Mouse (Mus musculus) brown adipose tissue, adult 24 weeks (tissue): ENCODE results near the gene Cep131. TPM values are rescaled to one million over a fixed set of nuclear protein-coding genes. Genes with fewer than 3 reads are reported as not detected.

Source experiments
- H3K27ac ChIP-seq: fragments of 200-500 bp; replicated peaks from 2 replicates; pipeline ENCODE4 v1.5.1; 2012; ENCODE audit warnings: low read depth, mild to moderate bottlenecking, low read length
- H3K4me1 ChIP-seq: fragments of 200-500 bp; 2 replicates; pipeline ENCODE4 v1.6.1; 2012; ENCODE audit warnings: low read length, mixed read lengths; ENCODE audit not compliant: control insufficient read depth, insufficient read depth, insufficient read length
- H3K4me3 ChIP-seq: fragments of 200-500 bp; 2 replicates; pipeline ENCODE4 v1.5.1; 2012; ENCODE audit warnings: low read depth, mild to moderate bottlenecking, low read length, moderate library complexity; ENCODE audit not compliant: insufficient read depth
- polyA plus RNA-seq: library from polyadenylated mRNA; stranded (reverse); fragments of >200 nt; gene quantifications from 2 replicates; pipeline ENCODE4 v1.2.4, GENCODE M21; 2012; ENCODE audit not compliant: missing spikeins, insufficient read depth, insufficient read length

The Cep131 gene
- polyA plus RNA-seq, 1 experiment = 3.0 TPM

GRCm38 (mm10) chr11:120047531-120048251 is 38.9 kb downstream of the Cep131 start:
- Histone ChIP-seq H3K4me3 (no peak overlapping the region), H3K4me1 (peaks cover 4% of the 10 kb centered on the region), H3K27ac (no peak overlapping the region)

DNA sequence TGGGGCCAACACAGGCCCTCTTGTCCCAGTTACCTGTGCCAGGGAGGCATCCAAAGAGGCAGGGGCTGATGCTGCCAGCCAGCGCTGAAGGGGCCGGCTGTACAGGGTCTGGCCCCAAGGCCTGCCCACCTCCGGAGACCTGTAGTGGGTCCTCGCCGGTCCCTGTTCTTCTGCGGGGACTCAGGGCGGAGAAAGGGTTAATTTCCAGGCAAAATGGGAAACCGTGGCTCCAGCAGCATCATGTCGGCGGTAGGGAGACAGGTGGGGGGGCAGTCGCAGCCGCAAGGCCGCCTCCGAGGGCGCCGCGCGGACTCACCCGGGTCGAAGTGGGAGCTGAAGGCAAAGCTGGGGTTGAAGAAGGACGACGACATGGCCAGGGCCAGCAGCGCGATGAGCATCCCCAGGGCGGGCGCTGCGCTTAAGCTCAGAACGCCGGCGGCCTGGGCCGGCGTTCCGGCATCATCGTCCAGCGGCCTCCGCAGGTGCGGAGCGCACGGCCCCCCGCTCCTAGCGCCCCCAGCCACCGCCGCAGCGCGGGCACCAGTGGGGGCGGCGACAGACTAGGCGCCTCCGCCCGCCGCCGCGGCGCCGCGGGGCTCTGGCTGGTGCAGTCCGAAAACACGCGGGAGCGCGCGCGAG is 40.0 kb downstream of the Cep131 start, which contains the start of gene Aatk:
TSS of gene Aatk (minus strand) at position 615 of the 639 bp plus-strand sequence.
- Histone ChIP-seq H3K27ac (peak within 1 kb of the TSS; percentile 20), H3K4me3 (peak within 1 kb of the TSS; percentile 57), H3K4me1 (peaks cover 9% of the 10 kb centered on the region)

GRCm38 (mm10) chr11:120045839-120046552 is 40.6 kb downstream of the Cep131 start:
- H3K27ac ChIP-seq = peak overlapping the region; percentile 20
- peak overlapping the region; percentile 57 for H3K4me3 ChIP-seq
- peaks cover 11% of the 10 kb centered on the region for H3K4me1 ChIP-seq

GRCm38 (mm10) chr11:120045341-120045740 is 41.3 kb downstream of the Cep131 start:
- Histone ChIP-seq H3K4me3 (no peak overlapping the region), H3K4me1 (peaks cover 17% of the 10 kb centered on the region), H3K27ac (no peak overlapping the region)

GRCm38 (mm10) chr11:120042141-120042838 is 44.3 kb downstream of the Cep131 start:
- Histone ChIP-seq H3K27ac (peak overlapping the region; percentile 97), H3K4me3 (0 out of 2 replicates have a peak overlapping the region, but pooled peaks have one; percentile 8)

DNA sequence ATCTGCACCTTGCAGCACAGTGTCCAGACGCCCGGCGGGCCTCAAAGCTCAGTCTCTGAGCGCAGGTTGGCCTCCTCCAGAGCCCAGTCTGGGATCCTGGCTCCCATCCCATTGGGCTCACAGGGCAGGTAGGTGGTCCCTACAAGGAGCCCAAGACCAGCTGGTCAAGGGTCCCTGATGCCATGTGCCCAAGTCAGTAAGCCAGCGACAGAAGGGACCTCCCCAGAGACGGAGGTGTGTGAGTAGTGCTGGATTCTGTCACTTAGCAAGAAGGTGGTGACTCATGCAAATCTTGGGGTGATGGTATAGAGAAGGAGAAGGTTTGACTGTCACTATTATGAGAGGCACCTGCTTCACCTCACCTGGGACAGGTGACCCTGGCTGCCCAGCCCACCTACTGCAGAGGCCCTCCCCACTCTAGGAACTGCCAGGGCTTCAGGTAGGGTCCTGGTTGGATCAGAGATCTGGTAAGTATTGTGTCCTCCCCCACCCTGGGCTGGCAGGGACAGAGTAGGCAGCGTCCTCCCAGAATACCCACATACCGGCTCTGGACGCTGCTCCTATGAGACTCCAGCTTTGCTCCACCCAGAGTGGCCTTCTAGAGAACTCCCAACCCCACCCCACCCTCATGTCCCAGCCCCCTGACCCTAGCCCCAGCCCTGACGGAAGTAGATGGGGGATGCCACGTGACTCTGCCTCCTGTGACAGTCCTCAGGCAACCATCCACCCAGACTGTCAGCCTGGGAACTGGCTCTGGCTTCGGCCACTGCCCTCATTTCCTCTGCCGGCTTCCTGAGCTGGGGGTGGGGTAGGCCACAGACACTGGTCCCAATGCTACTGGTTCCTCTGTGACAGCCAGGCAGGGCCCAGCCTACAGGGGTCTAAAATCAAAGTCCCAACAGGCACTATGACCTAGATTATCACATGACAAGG is 45.2 kb downstream of the Cep131 start:
- H3K4me1 ChIP-seq = peaks cover 25% of the 10 kb centered on the region
- peak overlapping the region; percentile 45 for H3K4me3 ChIP-seq
- peak overlapping the region; percentile 97 for H3K27ac ChIP-seq

More at GRCm38 (mm10) chr11:120042141-120042838, 44.3 kb downstream of the Cep131 start:
- peaks cover 25% of the 10 kb centered on the region for H3K4me1 ChIP-seq

DNA sequence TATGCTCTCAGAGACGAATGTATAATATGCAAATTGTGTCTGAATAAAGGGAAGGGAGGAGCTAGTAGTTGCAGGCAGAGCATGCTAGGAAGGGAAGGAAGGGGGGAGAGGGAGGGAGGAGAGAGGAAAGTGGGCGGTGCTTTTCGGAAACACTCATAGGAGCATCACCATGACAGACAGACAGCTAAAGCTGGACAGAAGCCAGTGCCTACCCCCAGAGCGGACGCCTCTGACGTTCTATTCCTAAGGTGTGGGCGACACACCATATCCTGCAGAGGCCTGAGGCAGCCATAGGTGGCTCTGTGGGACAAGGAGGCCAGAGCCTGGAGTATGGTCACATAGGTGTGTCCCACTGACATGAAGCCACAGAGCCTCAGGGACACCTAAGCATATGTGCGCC is 46.2 kb downstream of the Cep131 start:
- Histone ChIP-seq H3K4me1 (peaks cover 25% of the 10 kb centered on the region), H3K27ac (peak overlapping the region; percentile 83), H3K4me3 (no peak overlapping the region)

- H3K4me1 ChIP-seq = peaks cover 25% of the 10 kb centered on the region
- H3K4me3 ChIP-seq = no peak overlapping the region
- peak overlapping the region; percentile 64 for H3K27ac ChIP-seq
Observed at GRCm38 (mm10) chr11:120039581-120039980, 47.0 kb downstream of the Cep131 start.

- peaks cover 5% of the 10 kb centered on the region for H3K4me1 ChIP-seq
- no peak overlapping the region for H3K4me3 ChIP-seq
- H3K27ac ChIP-seq = no peak overlapping the region
Observed at GRCm38 (mm10) chr11:120034762-120035161, 51.9 kb downstream of the Cep131 start.

DNA sequence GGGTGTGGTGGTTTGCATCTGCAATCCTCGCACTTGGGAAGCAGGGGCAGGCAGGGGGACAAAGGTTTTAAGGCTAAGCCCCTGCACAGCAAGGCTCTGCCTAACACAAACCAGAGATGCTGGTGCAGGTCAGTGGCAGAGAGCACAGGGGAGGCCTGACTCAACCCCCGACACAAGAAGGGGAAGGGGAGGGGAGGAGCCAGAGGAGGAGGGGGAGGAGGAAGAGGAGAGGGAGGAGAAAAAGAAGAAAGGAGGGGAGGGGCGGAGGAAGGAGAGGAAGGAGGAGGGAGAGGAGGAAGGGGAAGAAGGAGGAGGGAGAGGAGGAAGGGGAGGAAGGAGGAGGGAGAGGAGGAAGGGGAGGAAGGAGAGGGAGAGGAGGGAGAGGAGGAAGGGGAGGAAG is 52.3 kb downstream of the Cep131 start:
- Histone ChIP-seq H3K4me3 (no peak overlapping the region), H3K4me1 (peaks cover under 1% of the 10 kb centered on the region; the same call in 1 of the 2 replicates), H3K27ac (no peak overlapping the region)

- no peak overlapping the region for H3K27ac ChIP-seq
- H3K4me3 ChIP-seq = no peak overlapping the region
- H3K4me1 ChIP-seq = no peaks in the 10 kb centered on the region
Observed at GRCm38 (mm10) chr11:120033473-120033872, 53.2 kb downstream of the Cep131 start.

- Histone ChIP-seq H3K4me1 (no peaks in the 10 kb centered on the region), H3K4me3 (no peak overlapping the region)
Observed at GRCm38 (mm10) chr11:120032052-120032451, 54.6 kb downstream of the Cep131 start.

DNA sequence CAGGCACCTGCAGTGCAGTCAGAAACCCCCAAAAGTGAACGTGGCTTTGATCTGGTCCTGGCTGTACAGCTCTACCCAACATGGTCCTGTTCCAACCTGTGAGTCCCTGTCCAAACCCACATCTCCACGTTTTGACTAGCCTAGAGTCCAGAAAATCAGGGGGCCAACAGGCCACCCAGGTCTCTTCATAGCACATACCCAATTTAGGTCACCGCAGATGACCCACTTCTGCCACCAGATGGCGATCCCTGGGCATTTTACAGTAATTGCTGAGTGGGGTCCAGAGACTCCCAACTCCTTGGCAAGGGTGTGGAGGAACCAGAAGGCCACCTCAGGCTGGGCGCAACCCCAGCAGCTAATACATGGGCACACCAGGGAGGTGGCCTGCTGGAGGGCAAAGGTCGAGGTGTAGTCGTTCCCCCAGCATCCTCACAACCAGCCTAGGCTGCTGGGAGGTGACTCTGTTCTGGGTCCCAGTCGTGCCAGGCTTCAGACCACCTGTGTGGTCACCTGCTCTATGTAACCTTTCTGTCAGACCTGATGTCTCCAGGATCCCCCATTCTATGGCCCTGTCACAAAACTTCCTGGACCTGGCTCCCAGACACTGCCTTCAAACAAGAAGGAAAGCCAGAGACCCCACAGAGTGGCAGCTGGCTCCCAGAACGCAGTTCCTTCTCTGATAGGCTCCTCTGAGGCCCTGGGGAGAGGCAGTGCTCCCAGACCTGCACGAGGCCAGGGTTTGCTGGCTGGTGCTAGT is 56.3 kb downstream of the Cep131 start:
- Histone ChIP-seq H3K27ac (no peak overlapping the region), H3K4me1 (no peaks in the 10 kb centered on the region), H3K4me3 (no peak overlapping the region)

More at GRCm38 (mm10) chr11:120032052-120032451, 54.6 kb downstream of the Cep131 start:
- no peak overlapping the region for H3K27ac ChIP-seq
